Mouse (Mus musculus): Measurements from ENCODE around the gene Gm4340. TPM values are rescaled to one million over a fixed set of nuclear protein-coding genes. Genes with fewer than 3 reads are reported as not detected.

Gm4340 gene
- polyA plus RNA-seq (2017; shearing (Covaris generic)): not detected

GRCm38 (mm10) chr10:104193742-104194141 is at the start of gene Gm4340:
TSS of gene Gm4340 (plus strand) at chr10:104194042.

DNA sequence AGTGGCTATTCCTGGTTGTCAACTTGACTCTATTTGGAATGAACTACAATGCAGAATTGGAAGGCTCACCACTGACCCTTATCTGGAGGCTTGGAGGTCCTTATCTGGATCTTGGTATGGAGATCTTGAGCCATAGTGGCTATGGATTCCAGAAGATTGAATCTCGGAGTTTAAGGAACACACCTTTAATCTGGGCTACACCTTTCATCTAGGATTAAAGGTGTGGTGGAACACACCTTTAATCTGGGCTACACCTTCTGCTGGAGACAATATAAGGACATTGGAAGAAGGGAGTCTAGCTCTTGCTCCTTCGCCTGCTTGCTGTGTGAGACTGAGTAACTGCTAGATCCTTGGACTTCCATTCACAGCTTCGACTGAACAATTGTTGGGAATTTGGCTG is 42.6 kb upstream of the Gm4340 start, which contains the start of gene Gm6763:
Gm6763 (plus strand) TSS at position 301 of the 400 bp plus-strand sequence.

DNA sequence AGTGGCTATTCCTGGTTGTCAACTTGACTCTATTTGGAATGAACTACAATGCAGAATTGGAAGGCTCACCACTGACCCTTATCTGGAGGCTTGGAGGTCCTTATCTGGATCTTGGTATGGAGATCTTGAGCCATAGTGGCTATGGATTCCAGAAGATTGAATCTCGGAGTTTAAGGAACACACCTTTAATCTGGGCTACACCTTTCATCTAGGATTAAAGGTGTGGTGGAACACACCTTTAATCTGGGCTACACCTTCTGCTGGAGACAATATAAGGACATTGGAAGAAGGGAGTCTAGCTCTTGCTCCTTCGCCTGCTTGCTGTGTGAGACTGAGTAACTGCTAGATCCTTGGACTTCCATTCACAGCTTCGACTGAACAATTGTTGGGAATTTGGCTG is 34.1 kb upstream of the Gm4340 start, which contains the start of gene Gm8764:
Gm8764 (plus strand) TSS at position 301 of the 400 bp plus-strand sequence.

GRCm38 (mm10) chr10:104168215-104168614 is 25.6 kb upstream of the Gm4340 start, which contains the start of gene Gm21304:
TSS of gene Gm21304 (plus strand) at chr10:104168515.

DNA sequence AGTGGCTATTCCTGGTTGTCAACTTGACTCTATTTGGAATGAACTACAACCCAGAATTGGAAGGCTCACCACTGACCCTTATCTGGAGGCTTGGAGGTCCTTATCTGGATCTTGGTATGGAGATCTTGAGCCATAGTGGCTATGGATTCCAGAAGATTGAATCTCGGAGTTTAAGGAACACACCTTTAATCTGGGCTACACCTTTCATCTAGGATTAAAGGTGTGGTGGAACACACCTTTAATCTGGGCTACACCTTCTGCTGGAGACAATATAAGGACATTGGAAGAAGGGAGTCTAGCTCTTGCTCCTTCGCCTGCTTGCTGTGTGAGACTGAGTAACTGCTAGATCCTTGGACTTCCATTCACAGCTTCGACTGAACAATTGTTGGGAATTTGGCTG is 17.1 kb upstream of the Gm4340 start, which contains the start of gene Gm21312:
Gm21312 (plus strand) TSS at position 301 of the 400 bp plus-strand sequence.

GRCm38 (mm10) chr10:104185233-104185632 is 8.6 kb upstream of the Gm4340 start, which contains the start of gene Gm20765:
TSS of gene Gm20765 (plus strand) at chr10:104185533.

Other genes with a start within 250 kb of the Gm4340 start
- gene Gm21293, start 51.1 kb upstream of the Gm4340 start, polyA plus RNA-seq (2017; shearing (Covaris generic)): not detected
- gene Gm6763, start 42.5 kb upstream of the Gm4340 start, polyA plus RNA-seq (2017; shearing (Covaris generic)): not detected
- not detected for gene Gm8764, start 34.0 kb upstream of the Gm4340 start, polyA plus RNA-seq (2017; shearing (Covaris generic))
- not detected for gene Gm21304, start 25.5 kb upstream of the Gm4340 start, polyA plus RNA-seq (2017; shearing (Covaris generic))
- gene Gm21312, start 17.0 kb upstream of the Gm4340 start, polyA plus RNA-seq (2017; shearing (Covaris generic)): not detected
- gene Gm20765, start 8.5 kb upstream of the Gm4340 start, polyA plus RNA-seq (2017; shearing (Covaris generic)): not detected

Measured in CD4-positive, CD25-positive, alpha-beta regulatory T cell (primary cell).